Mouse (Mus musculus) limb, embryonic 13.5 days (tissue): Measurements from ENCODE around the gene Ptprn2. TPM values are rescaled to one million over a fixed set of nuclear protein-coding genes. Genes with fewer than 3 reads are reported as not detected.
A peak's percentile ranks its signal among the peaks of the same experiment; 100 is the strongest.

Experiments used
- ATAC-seq: fragments of 200-750 bp; cut with Nextera tagmentation; 2 replicates; pipeline ENCODE4 v1.8.0; 2017; ENCODE audit warnings: low read depth, moderate number of reproducible peaks, moderate TSS enrichment; ENCODE audit not compliant: low FRiP score
- H3K27ac ChIP-seq: fragments of 300-500 bp; sonication (generic); 2 replicates; pipeline ENCODE4 v1.5.1; 2015; ENCODE audit warnings: inconsistent platforms, mild to moderate bottlenecking, moderate library complexity
- H3K27me3 ChIP-seq: fragments of 300-500 bp; sonication (generic); 2 replicates; pipeline ENCODE4 v1.6.1; 2015; ENCODE audit warnings: mild to moderate bottlenecking, inconsistent platforms
- H3K36me3 ChIP-seq: fragments of 300-500 bp; sonication (generic); 2 replicates; pipeline ENCODE4 v1.6.1; 2015; ENCODE audit warnings: inconsistent platforms, mild to moderate bottlenecking, moderate library complexity
- H3K4me1 ChIP-seq: fragments of 300-500 bp; sonication (generic); 2 replicates; pipeline ENCODE4 v1.6.1; 2015; ENCODE audit warnings: inconsistent platforms
- H3K4me2 ChIP-seq: fragments of 300-500 bp; sonication (generic); replicated peaks from 2 replicates; pipeline ENCODE4 v1.6.1; 2015; ENCODE audit warnings: inconsistent platforms, mild to moderate bottlenecking, moderate library complexity
- H3K4me3 ChIP-seq: fragments of 300-500 bp; sonication (generic); 2 replicates; pipeline ENCODE4 v1.5.1; 2015; ENCODE audit warnings: moderate library complexity, mild to moderate bottlenecking, inconsistent platforms
- H3K9ac ChIP-seq: fragments of 300-500 bp; sonication (generic); 2 replicates; pipeline ENCODE4 v1.6.1; 2015; ENCODE audit warnings: mild to moderate bottlenecking, inconsistent platforms
- H3K9me3 ChIP-seq: fragments of 300-500 bp; sonication (generic); 2 replicates; pipeline ENCODE4 v1.6.1; 2016; ENCODE audit warnings: inconsistent platforms
- WGBS: fragments of 180-500 bp; shearing (Covaris S2); methylation state at CpG from one replicate; pipeline ENCODE4 v1.1.7; 2015; 5-methylcytosine and 5-hydroxymethylcytosine counted together
- polyA plus RNA-seq: library from polyadenylated mRNA; unstranded; fragments of >200 nt; fragmentation: Nextera tagmentation; extraction: Ambion mirVana; gene quantifications from 2 replicates; pipeline ENCODE4 v1.2.1, GENCODE M21; 2015

Gene Ptprn2
- polyA plus RNA-seq, 1 experiment from 2014 or later = 0.19 TPM

DNA sequence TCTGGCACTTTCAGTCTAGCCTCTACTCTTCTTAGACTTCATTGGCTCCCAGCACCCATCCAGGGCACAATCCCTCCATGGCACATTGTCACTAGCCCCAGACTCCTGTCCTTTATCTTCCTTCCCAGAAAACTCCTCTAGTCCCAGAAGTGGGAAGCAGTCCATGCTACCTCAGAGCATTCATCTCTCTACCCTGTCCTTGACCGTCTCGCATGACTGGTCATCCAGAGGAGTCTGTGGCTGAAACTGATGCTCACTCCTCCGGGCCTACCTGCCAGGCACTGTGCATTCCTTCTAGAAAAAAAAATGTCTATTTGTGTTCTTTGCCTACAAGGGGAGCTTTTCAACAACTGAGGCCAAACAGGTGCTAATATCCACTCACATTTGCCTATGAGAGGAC lies 549.0 kb downstream of the Ptprn2 start:
- ATAC-seq = no peak
- H3K9ac ChIP-seq = no peak overlapping the region
- no peak overlapping the region for H3K4me3 ChIP-seq
- H3K4me2 ChIP-seq = no peak overlapping the region
- H3K9me3 ChIP-seq = no peaks in the 10 kb centered on the region
- H3K27me3 ChIP-seq = no peaks in the 10 kb centered on the region
- WGBS = 90% methylated on average over 3 of the region's 3 CpGs
- H3K27ac ChIP-seq = no peak overlapping the region
- H3K4me1 ChIP-seq = no peaks in the 10 kb centered on the region
- H3K36me3 ChIP-seq = no peaks in the 10 kb centered on the region

- Histone ChIP-seq H3K4me2 (no peak overlapping the region), H3K9me3 (no peaks in the 10 kb centered on the region), H3K36me3 (no peaks in the 10 kb centered on the region), H3K9ac (no peak overlapping the region), H3K27ac (no peak overlapping the region), H3K27me3 (no peaks in the 10 kb centered on the region), H3K4me3 (no peak overlapping the region), H3K4me1 (no peaks in the 10 kb centered on the region)
- ATAC-seq = 0 out of 2 replicates have a peak, but pooled peaks have one; percentile 24
- WGBS = 5% methylated on average over 2 of the region's 2 CpGs
Observed at GRCm38 (mm10) chr12:117035243-117035642, 549.7 kb downstream of the Ptprn2 start.

- no peak overlapping the region for H3K4me2 ChIP-seq
- peaks cover 4% of the 10 kb centered on the region; the same call in 1 of the 2 replicates for H3K4me1 ChIP-seq
- H3K27me3 ChIP-seq = no peaks in the 10 kb centered on the region
- H3K9me3 ChIP-seq = peaks cover 3% of the 10 kb centered on the region; the same call in 1 of the 2 replicates
- H3K27ac ChIP-seq = no peak overlapping the region
- H3K36me3 ChIP-seq = no peaks in the 10 kb centered on the region
- no peak overlapping the region for H3K9ac ChIP-seq
- no peak for ATAC-seq
- 48% methylated on average over 3 of the region's 3 CpGs for WGBS
- H3K4me3 ChIP-seq = no peak overlapping the region
Observed at GRCm38 (mm10) chr12:117039411-117039810, 553.9 kb downstream of the Ptprn2 start.

GRCm38 (mm10) chr12:117041409-117041808 lies 555.9 kb downstream of the Ptprn2 start:
- WGBS = 99% methylated on average over 2 of the region's 2 CpGs
- no peak for ATAC-seq
- H3K4me3 ChIP-seq = no peak overlapping the region
- H3K4me1 ChIP-seq = peaks cover 4% of the 10 kb centered on the region; the same call in 1 of the 2 replicates
- no peaks in the 10 kb centered on the region for H3K27me3 ChIP-seq
- no peak overlapping the region for H3K27ac ChIP-seq
- H3K9ac ChIP-seq = no peak overlapping the region
- no peak overlapping the region for H3K4me2 ChIP-seq
- peaks cover 3% of the 10 kb centered on the region; the same call in 1 of the 2 replicates for H3K9me3 ChIP-seq
- no peaks in the 10 kb centered on the region for H3K36me3 ChIP-seq

GRCm38 (mm10) chr12:117042706-117043105 lies 557.2 kb downstream of the Ptprn2 start:
- no peak overlapping the region for H3K9ac ChIP-seq
- H3K36me3 ChIP-seq = no peaks in the 10 kb centered on the region
- H3K27me3 ChIP-seq = no peaks in the 10 kb centered on the region
- H3K9me3 ChIP-seq = peaks cover 3% of the 10 kb centered on the region; the same call in 1 of the 2 replicates
- no peak overlapping the region for H3K4me2 ChIP-seq
- H3K4me3 ChIP-seq = no peak overlapping the region
- 31% methylated on average over 7 of the region's 7 CpGs for WGBS
- peaks cover 4% of the 10 kb centered on the region; the same call in 1 of the 2 replicates for H3K4me1 ChIP-seq
- no peak overlapping the region for H3K27ac ChIP-seq
- no peak for ATAC-seq

DNA sequence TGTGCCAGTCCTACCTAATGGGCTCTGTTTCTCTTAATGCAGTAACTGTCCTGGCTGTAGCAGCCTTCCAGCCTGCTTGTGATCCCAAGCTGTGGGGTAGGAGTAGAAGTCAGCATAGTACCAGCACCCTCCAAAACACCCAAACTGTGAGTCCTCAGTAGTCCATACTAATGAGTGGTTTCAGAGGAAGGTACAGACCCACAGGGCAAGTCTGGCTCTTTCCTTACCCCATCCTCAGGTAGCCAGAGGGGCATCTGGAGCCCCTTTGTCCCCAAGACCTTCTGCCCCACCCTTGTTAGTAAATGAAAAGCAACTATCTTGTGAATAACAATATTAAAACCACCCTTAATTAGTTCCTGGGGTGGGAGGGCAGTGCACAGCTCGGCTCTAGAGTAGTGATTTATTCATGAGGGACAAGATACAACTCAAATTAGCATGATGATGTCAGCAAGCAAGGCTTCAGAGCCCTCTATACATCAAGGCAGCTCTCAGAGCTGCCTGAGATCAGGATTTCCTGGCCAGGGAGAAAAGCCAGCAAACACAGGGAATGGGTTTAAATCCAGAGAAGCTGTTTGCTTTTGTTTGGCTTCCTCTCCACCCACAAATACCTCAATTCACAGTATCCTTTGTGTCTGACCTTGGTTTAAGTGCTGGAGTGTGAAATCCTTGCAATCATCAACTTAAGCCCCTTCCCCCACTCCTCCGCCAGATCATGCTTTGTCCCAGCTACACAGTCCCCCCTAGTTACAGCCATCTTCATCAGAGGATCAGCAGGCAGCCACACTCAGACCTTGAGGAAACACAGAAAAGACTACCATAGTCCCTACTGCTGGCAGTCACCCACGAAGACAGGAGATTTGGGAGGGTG lies 562.1 kb downstream of the Ptprn2 start:
- Histone ChIP-seq H3K27ac (no peak overlapping the region), H3K36me3 (no peaks in the 10 kb centered on the region), H3K9me3 (no peaks in the 10 kb centered on the region), H3K27me3 (no peaks in the 10 kb centered on the region), H3K4me1 (peaks cover 3% of the 10 kb centered on the region; the same call in 1 of the 2 replicates), H3K9ac (no peak overlapping the region), H3K4me2 (no peak overlapping the region), H3K4me3 (no peak overlapping the region)
- ATAC-seq = no peak
- WGBS = 18% methylated on average over 3 of the region's 3 CpGs

DNA sequence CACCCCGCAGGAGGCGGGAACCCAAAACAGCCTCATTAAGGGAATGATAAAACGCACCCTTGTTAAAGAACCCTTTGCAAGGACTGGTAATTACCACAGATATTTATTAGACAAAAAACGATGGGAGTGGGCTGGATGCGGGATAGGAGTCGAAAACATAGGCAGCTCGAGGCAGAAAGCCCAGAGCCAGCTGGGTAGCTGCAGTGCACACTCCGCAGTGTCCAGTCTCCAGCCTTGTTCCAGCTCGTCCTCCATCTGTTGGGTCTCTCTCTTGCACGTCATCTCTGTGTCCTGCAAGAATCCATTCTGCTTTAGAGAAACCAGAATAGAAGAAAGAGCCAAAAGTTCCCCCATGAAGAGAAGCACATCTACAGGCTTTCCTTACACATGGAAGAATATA lies 564.3 kb downstream of the Ptprn2 start:
- 54% methylated on average over 10 of the region's 10 CpGs for WGBS
- H3K27ac ChIP-seq = no peak overlapping the region
- no peak for ATAC-seq
- peaks cover 11% of the 10 kb centered on the region for H3K4me1 ChIP-seq
- H3K9me3 ChIP-seq = no peaks in the 10 kb centered on the region
- H3K36me3 ChIP-seq = no peaks in the 10 kb centered on the region
- no peak overlapping the region for H3K4me2 ChIP-seq
- no peaks in the 10 kb centered on the region for H3K27me3 ChIP-seq
- H3K9ac ChIP-seq = no peak overlapping the region
- no peak overlapping the region for H3K4me3 ChIP-seq

DNA sequence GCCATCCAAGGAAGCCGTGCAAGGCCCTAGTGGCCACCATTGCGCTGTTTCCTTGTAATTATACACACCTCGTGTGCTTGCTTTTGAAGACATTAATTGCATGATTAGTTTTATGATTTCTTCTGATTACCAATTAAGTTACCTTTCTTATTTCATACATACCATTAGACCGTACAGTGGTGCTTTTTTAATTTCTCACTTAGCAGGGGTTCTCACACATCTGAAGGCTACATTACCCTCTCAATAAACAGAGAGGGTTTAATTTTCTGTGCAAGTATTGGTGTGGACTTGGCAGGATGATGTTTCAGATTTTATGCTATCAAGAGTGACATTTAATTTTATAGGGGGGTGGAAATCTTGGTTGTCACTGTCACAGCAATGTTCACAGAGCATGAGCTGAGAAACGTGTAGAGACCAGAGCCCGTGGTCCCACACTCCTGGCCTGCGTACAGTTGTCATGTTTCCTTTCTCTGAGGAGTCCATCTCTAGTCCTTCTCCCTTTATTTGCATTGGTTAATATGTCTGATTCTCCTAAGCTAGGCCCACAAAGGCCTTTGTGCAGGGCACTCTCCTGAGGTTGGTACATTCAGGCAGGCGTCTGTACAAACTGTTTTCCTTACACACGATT lies 567.8 kb downstream of the Ptprn2 start:
- 60% methylated on average over 9 of the region's 9 CpGs for WGBS
- H3K9me3 ChIP-seq = no peaks in the 10 kb centered on the region
- H3K4me2 ChIP-seq = peak overlapping the region; percentile 49
- H3K27me3 ChIP-seq = no peaks in the 10 kb centered on the region
- H3K9ac ChIP-seq = no peak overlapping the region
- H3K4me1 ChIP-seq = peaks cover 11% of the 10 kb centered on the region
- H3K4me3 ChIP-seq = no peak overlapping the region
- 0 out of 2 replicates have a peak, but pooled peaks have one; percentile 43 for ATAC-seq
- H3K27ac ChIP-seq = no peak overlapping the region
- no peaks in the 10 kb centered on the region for H3K36me3 ChIP-seq

DNA sequence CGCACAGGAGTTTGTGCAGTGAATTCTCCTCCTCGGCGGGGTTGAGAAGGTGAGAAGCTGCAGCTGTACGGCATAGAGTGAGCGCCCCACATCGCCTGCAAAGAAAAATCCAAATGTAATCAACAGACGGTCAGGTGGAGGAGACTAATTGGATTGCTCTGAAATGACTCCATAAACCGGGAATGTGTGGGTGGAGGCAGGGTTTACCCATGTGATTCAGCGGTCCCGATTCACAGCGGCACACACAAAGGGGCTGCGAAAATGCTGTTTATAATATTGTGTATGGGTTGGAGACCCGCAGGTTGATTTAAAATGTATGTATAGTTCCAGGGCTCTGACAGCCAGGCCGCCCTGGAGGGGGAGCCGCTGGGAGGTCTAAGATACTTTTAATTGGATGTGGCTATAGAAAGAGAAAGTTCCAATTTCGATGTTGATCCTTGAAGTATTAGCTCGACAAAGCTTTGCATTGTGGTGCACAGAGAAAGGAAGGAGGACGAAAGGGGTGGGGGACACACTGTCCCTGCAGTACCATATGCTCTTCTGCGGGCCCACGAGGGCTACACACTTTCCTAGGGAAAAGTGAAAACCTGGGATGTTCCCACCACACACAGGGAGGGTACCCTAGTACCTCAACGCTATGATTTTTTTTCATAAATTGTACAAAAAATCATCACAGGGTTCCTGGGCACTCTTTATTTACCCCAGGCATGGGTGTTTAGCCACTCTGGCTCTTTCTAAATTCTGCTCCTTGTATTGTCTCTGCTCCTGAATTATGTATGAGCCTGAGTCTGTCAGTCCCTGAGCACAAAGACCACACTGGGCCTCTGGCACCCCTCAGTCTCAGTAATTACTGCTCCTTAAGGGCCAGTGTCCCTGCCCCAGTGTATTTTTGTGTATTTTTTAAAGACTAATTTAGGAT lies 568.6 kb downstream of the Ptprn2 start:
- H3K36me3 ChIP-seq = no peaks in the 10 kb centered on the region
- H3K9ac ChIP-seq = no peak overlapping the region
- H3K4me3 ChIP-seq = peak overlapping the region; percentile 5; the same call in 1 of the 2 replicates
- H3K4me2 ChIP-seq = peak overlapping the region; percentile 49
- no peaks in the 10 kb centered on the region for H3K27me3 ChIP-seq
- peak; percentile 43; the same call in 1 of the 2 replicates for ATAC-seq
- peaks cover 11% of the 10 kb centered on the region for H3K4me1 ChIP-seq
- H3K27ac ChIP-seq = no peak overlapping the region
- 30% methylated on average over 21 of the region's 21 CpGs for WGBS
- H3K9me3 ChIP-seq = no peaks in the 10 kb centered on the region

DNA sequence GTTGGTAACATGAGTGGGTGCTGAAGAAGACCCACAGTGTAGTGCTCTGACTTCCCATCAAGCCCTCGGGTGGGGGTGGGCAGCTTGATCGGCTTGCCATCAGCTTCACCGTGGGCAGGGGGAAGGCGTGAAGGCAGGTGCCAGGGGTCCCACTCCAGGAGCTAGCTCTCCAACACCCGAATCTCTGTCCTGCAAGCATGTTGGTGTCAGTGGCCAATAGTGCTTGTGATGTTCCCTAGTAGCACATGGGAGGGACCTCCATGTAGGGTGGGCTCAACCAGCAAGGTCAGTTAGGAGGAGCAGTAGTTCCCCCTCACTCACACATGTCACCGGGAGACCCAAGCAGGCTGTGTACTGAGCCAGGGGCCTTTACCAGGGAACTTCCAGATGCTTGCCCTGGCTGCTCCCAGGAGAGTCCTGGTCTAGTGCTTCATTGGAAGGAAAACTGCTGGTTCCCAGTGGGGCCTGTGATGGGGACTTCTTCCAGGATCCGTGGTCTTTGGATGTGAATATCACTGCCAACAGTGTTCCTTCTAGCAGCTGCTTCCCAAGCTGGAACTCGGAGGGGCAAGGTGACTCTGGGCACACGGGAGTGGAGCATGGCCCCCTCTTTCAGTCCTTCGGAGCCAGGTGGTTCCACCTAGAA lies 569.5 kb downstream of the Ptprn2 start:
- ATAC-seq = no peak
- Histone ChIP-seq H3K27me3 (no peaks in the 10 kb centered on the region), H3K9me3 (no peaks in the 10 kb centered on the region), H3K27ac (no peak overlapping the region), H3K4me1 (peaks cover 11% of the 10 kb centered on the region), H3K9ac (no peak overlapping the region), H3K36me3 (no peaks in the 10 kb centered on the region), H3K4me3 (no peak overlapping the region), H3K4me2 (no peak overlapping the region)
- 79% methylated on average over 10 of the region's 10 CpGs for WGBS

DNA sequence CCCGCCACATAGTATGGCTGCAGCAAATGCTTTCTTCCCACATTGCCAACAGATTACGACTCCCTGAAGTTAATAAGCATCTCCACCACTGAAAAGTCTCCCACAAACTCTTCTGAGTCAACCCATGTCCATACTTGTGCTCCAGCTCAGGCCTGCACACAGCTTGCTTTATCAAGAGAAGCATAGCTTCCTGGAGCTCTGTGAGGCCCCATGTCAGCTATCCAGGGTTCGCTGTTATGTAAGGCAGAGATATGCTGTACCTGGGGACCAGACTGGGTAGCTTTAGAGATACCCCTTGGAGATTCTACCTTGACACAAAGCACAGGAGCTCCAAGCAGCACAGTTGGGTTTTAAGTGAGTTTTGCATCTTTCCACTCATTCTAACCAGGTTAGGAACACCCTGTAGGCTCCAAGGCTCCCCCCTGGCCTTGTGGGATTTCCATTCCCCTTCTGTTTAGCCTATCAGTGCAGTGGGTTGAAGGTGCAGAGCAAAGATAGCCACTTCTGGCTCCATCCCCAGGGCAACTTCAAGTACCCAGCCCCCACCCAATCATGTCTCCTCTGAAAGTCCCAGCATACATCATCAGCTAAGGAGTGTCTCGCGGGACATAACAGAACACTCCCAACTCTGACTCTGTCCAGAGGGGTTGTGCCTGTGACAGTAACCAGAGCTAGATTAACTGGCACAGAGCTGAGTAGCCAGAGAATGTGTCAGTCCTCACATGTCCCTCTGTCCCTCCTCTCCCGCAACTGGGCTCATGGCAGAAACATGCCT lies 572.9 kb downstream of the Ptprn2 start:
- no peaks in the 10 kb centered on the region for H3K9me3 ChIP-seq
- no peak overlapping the region for H3K4me3 ChIP-seq
- H3K4me1 ChIP-seq = peaks cover 11% of the 10 kb centered on the region
- H3K36me3 ChIP-seq = no peaks in the 10 kb centered on the region
- H3K4me2 ChIP-seq = no peak overlapping the region
- no peak for ATAC-seq
- no peaks in the 10 kb centered on the region for H3K27me3 ChIP-seq
- WGBS = 81% methylated on average over 6 of the region's 6 CpGs
- H3K9ac ChIP-seq = no peak overlapping the region
- no peak overlapping the region for H3K27ac ChIP-seq
